In genomic region chr2:25560551-25560950, GRCm38 (mm10) we compare ENCODE assay signal across 12 mouse cellular contexts. TPM values are rescaled to one million over a fixed set of nuclear protein-coding genes. Genes with fewer than 3 reads are reported as not detected.
"Had no signal": no experiment of that assay in that cellular context is flagged by ENCODE, and none has a peak within 500 bp of the region (broad histone marks: within the 10 kb centered on the region; RNA-seq: fewer than 3 reads in every experiment).

No protein-coding gene starts in this region.

- ATAC-seq: midbrain, embryonic 16.5 days had no signal

- H3K9me3 ChIP-seq: limb, embryonic 10.5 days; limb, embryonic 13.5 days; liver, embryonic 13.5 days; midbrain, embryonic 12.5 days had no signal

- DNase-seq: layer of hippocampus, adult 9-11 months; liver; liver, embryonic 13.5 days; lung, adult 2 months; lung, postnatal 14 days; thymus, adult 18-20 months had no signal

- H3K9ac ChIP-seq: limb, embryonic 13.5 days; liver, embryonic 13.5 days; midbrain, embryonic 12.5 days had no signal

- H3K27me3 ChIP-seq: limb, embryonic 13.5 days; liver, embryonic 13.5 days; midbrain, embryonic 12.5 days had no signal

- H3K27ac ChIP-seq: kidney, postnatal 0 days; layer of hippocampus, adult 2 months; limb, embryonic 10.5 days; limb, embryonic 13.5 days; liver, embryonic 13.5 days; midbrain, embryonic 12.5 days had no signal

- H3K4me3 ChIP-seq: layer of hippocampus, adult 2 months; limb, embryonic 10.5 days; limb, embryonic 13.5 days; liver, embryonic 13.5 days; midbrain, embryonic 12.5 days had no signal

- H3K4me2 ChIP-seq: liver, embryonic 13.5 days; midbrain, embryonic 12.5 days had no signal

RNA-seq across cellular contexts. Expression of gene Ajm1, which starts 21.0 kb away (rescaled TPM):
- polyA plus RNA-seq: liver, embryonic 13.5 days had no signal
